Mouse (Mus musculus) kidney, postnatal 25 days (tissue): Measurements from ENCODE around the gene Rnase4.

Experiments
- DNase-seq, 2 experiments: peaks; one replicate each; pipeline ENCODE4 v3.0.0; 2021; ENCODE audit warnings: mixed read lengths in 2 of 2

The Rnase4 gene

GRCm38 (mm10) chr14:51090921-51091900 is at the start of gene Rnase4, which contains the start of gene Ang:
Rnase4 (plus strand) TSS chr14:51091077.
Ang (plus strand) TSS chr14:51091150.
- DNase-seq, result peak; percentile 28 to 54

DNA sequence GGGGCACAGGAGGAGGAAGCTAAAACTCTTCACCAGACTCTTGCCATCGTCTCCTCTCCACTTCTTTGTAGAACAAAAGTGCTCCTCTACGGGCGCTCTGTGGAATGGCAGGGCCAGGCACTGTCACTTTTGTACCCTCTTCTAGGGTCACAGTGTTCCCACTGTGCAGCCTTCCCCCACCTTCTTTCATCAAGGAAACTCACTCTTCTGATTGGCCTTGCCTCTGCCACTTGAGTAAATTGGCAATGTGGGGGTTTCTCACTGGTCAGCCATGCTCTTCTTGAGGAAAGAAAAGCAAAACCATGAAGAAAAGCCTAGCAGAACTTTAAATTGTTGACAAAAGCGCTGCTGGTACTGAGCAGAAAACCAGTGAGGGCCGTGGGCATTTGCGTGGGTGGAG is 49.1 kb upstream of the Rnase4 start, which contains the start of gene Rnase9:
Rnase9 (minus strand) TSS at position 101 of the 400 bp plus-strand sequence.
- no peak for DNase-seq

- DNase-seq, result no peak
These were observed 43.0 kb upstream of the Rnase4 start for GRCm38 (mm10) chr14:51047846-51048245.

DNA sequence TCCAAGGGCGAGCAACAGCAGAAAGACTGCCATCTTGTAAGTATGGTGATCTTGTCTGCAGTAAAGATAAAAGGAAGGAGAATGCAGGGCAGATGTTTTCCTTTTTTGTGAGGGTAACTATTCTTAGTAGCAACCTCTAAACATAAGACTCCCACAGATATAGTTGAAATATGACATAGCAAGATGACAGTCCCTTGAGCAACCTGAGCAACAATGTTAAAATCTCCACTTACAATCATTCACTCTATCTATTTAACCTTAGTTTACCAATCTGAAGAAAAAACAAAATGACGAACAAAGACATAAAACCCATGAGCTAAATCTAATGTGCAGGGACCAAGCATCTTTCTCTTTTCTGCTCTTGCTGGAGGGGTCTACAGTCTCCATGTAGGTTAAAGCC is 40.8 kb upstream of the Rnase4 start, which contains the start of gene Rnase11:
Rnase11 (minus strand) TSS at position 101 of the 400 bp plus-strand sequence.
- no peak for DNase-seq

- no peak for DNase-seq
These were observed 38.9 kb upstream of the Rnase4 start for GRCm38 (mm10) chr14:51051941-51052340.

DNA sequence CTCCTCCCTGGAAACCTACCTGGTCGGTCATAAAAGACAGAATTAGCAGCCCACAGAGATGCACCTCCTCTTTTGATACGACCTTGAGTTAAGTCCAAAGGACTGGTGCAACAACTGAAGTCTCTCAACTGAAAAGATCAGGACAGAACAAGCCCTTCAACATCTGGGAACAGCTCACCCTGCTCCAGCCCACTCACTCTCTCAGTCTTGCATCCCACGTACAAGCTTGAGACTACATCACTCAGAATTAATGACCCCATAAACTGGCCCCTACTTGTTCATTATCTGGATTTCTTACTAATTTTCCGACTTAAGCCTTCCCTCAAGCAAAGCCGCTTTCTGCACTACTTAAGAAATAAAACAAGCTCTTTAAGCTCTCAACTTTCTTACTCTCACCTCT is 37.7 kb upstream of the Rnase4 start:
- no peak for DNase-seq

DNA sequence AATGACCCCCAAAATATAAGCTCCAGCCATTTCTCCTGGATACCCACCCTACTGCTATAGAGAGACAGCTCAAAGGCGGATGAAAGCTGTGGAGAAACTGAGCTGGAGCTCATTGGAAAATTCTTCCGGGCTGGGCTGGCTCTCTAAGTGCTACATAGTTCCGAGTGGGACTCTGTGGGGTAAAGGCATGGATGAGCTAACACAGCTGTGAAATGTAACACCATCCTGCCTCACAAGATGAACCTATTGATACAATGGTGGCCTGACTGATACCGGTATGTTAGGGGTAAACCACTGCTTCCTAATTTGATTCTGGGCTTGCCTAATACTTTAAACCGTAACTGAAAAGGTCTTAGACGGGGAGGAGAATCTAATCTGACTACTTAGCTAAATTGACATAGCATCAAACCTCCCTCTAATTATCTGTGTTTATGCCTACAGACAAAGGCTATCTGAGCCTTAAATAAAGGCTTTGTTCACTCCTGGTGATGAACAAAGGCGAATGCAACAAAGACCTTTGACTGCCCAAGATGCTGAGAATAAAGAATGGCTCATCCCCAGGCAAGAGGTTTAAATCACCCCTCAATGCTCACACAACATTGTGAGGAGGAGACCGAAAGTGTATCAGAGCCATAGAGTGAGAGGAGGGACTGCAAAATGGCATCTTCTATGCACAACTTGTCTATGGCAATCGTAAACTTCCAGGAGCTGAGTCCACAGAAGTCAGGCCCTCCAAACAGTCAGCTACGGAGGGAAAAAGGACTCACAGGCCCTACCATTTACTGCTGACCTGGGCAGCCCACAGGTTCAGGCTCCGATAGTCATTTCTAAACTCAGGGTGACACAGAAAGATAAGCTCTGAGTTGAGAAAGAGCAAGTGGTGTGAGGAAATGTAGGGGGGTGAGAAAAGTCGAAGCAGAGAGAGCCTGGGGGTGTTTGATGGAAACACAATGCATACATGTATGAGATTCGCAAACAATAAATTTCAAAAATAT is 36.3 kb upstream of the Rnase4 start:
- no peak for DNase-seq

GRCm38 (mm10) chr14:51057401-51057831 is 33.5 kb upstream of the Rnase4 start, which contains the start of gene Rnase12:
Rnase12 (minus strand) TSS chr14:51057661.
- no peak for DNase-seq

- no peak for DNase-seq
These were observed 30.1 kb upstream of the Rnase4 start for GRCm38 (mm10) chr14:51060761-51061160.

DNA sequence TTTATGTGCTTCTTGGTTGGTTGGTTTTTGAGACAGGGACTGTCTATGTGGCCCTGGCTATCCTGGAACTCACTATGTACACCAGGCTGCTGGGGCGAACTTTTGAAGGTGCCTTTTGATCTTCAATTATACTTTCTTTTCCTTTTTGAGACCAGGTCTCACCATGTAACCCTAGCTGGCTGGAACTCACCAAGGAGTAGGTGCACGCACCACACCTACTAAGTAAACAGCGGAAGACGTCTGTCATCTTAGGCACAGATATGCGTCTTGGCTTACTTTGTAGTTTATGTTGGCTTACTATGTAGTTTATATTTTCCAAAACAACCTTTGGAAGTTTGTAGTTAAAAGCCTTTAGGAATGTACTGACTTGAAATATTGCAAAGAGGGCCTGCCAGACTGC is 21.9 kb upstream of the Rnase4 start:
- no peak for DNase-seq

DNA sequence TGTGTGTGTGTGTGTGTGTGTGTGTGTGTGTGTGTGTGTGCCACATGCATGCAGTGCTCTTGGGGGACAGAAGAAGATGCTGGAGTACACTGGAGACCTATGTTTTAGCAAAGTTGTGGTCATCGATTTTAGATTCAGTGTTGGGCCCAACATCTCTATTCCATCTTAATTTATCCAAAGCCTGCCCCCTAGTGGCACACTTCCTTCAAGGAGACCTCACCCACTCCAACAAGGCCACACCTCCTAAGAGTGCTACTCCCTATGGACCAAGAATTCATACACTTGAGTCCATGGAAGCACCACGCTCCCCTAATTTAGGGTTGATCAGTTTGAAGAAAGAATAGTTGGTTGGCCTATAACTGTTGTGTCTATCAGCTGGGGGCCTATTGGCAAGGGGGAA is 21.3 kb upstream of the Rnase4 start:
- DNase-seq, result peak in 1 of 2 experiments; percentile 82

GRCm38 (mm10) chr14:51074335-51074734 is 16.5 kb upstream of the Rnase4 start, which contains the start of gene Olfr750:
Olfr750 (minus strand) TSS chr14:51074435.
- DNase-seq, result no peak

DNA sequence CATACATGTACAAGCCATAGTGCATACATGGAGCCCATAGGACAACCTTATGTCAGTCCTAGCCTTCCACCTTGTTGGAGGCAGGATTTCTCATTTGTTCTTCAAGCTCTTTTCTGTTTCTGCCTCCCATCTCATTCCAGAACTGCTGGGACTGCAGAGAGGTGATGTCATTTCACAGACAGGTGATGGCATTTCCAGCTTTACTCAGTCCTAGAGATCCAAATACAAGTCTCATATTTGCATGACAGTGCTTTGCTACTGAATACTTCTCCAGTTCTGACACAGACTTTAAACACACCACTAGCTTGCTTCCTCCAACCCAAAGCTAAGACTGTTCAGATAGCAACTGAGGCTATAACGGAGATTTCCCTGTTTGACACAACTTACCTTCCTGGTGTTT is 11.7 kb upstream of the Rnase4 start:
- DNase-seq, result no peak

DNA sequence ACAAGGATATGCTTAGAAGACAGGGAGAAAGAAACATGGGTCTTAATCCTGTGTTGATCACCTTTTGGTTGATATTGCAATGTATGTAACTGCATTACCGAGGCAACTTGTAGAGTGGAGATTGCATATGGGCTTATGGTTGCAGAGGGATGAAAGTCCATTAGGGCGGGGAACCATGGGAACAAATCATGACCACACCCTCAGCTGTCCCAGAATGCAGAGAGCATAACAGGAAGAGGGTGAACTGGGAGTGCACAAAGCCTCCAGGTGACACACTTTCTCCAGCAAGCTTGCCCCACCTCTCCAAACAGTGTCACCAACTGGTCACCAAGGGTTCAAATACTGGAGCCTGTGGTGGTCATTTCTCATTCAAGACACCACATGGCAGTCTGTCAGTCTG is 9.8 kb upstream of the Rnase4 start:
- DNase-seq, result no peak

DNA sequence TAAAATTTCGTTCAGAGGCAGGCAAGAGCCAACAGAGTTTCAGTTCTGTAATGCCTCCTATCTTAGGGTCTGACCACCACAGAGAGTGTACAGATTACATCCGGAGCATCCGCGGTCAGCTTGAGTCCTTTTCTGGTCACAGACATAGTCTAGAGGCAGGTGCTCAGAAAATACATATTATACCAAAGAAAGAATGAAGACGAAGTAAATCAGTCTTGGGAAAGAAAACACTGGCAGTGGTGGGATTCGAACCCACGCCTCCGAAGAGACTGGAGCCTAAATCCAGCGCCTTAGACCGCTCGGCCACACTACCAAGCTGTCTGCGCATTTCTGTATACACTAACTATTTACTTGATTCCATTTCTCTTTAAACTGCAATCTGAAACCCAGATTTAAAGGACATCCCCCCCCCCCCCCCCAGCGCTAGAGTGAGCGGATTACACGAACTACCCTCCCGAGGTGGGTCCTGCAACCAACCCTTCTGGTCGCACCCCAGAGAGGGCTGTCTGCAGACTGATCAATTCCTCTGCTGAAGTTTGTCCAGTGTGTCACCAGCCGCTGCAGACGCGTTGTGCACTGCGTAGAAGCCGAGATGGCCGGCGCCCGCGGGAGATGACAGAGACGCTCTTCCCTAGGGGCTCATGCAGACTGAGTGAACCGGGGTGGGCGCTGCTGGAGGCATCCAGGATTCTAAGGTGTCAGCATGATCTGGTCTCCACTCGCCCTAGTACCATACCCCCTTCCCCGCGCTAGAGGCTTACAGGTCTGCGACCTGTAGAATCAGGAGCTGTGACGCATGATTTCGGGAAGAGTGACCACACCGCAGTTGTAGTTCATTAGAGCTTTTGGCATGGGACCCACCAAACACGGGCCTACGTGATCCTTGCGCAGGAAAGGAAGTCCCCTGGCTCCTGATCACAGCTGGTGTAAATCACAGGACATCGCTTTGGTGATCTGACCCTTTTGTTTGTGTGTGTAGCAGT is 8.0 kb upstream of the Rnase4 start:
- DNase-seq, result peak; percentile 66 to 79

DNA sequence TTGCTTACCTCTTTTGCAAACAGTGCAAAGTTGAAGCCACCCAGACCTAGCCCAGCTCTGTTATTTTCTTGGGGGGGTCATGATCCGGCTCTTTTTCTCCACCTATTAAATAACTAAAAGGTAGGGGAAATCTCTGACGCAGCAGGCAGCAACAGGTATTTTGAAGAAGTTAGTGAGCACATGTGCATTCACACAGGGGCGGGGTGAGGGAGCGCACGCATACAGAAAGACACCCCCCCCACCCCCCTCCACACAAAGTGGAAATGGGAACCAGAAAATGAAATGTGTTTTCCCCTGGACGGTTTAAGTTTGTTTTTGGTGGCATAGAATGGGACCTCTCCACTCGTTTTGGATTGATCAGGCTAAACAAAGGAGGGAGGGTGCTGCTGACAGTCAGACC is 7.1 kb upstream of the Rnase4 start:
- no peak for DNase-seq

DNA sequence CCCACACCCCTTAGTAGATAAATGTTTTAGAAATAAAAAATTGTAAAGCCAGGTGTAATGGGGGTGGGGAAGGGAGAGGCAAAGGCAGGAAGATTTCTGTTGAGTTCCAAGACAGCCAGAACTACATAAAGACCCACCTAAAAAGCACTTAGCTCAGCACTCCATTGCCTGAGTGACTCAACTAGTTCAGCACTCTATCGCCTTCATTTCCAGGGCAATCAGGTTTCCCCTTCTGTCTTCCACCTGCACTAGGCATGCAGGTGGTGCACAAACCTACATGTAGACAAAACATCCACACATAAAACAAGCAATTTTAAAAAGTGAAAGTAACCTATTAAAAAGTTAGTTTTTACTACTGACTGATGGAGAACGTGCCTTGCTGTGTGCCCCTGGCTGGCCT is 5.8 kb upstream of the Rnase4 start:
- DNase-seq, result no peak

DNA sequence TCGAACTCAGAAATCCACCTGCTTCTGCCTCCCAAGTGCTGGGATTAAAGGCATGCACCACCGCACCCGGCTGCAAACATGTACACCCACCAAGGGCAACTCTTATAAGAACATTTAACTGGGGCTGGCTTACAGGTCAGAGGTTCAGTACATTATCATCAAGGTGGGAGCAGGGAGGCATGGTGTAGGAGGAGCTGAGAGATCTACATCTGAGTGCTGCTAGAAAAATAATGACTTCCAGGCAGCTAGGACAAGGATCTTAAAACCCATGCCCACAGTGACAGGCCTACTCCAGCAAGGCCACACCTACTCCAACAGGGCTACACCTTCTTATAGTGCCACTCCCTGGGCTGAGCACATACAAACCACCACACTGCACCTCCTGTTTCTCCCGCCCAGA is 5.0 kb upstream of the Rnase4 start:
- DNase-seq, result no peak

DNA sequence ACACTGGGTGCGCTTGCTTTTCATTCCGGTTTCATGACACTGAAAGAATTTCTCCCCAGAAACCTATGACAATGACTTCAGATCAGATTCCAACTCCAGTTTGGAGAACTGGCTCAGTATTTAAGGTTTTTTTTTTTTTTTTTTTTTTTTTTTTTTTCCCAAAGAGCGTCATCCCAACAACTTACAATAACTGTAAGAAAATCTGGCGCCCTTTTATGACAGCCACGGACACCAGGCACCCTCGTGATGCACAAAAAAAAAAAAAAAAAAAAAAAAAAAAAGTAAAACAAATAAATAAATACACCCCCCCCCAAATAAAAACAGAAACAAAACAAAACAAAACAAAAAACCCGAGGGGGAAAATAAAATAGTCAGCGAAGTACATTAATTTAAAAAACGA is 3.1 kb upstream of the Rnase4 start:
- no peak for DNase-seq

- peak; percentile 88 to 94 for DNase-seq
These were observed 2.5 kb upstream of the Rnase4 start for GRCm38 (mm10) chr14:51088166-51088969.
